Comparison of ENCODE assay signal across 10 mouse cellular contexts in genomic region chr2:153287835-153288234, GRCm38 (mm10). TPM values are rescaled to one million over a fixed set of nuclear protein-coding genes. Genes with fewer than 3 reads are reported as not detected.
DNase-seq lines count a peak whose midpoint lies in the region; ATAC-seq and TF ChIP-seq lines count a peak whose summit lies in the region.
"Had no signal": no experiment of that assay in that cellular context is flagged by ENCODE, and none has a peak within 500 bp of the region (broad histone marks: within the 10 kb centered on the region; RNA-seq: fewer than 3 reads in every experiment).

No protein-coding gene starts in this region.

- peaks cover 20% of the 10 kb centered on the region for H3K4me1 ChIP-seq in embryonic facial prominence, embryonic 13.5 days
- peaks cover 23% of the 10 kb centered on the region for H3K4me1 ChIP-seq in embryonic facial prominence, embryonic 10.5 days
- H3K4me1 ChIP-seq in liver, embryonic 12.5 days, result peaks cover 19% of the 10 kb centered on the region
- peaks cover 0 to 30% of the 10 kb centered on the region in 2 experiments; a peak in 3 of 4 replicates for H3K4me1 ChIP-seq in MEL (ENCODE audit: control insufficient read depth in 1 of 2, insufficient read depth in 2 of 2, low read length in 2 of 2)

- no peak overlapping the region for H3K9ac ChIP-seq in embryonic facial prominence, embryonic 13.5 days
- H3K9ac ChIP-seq in liver, embryonic 12.5 days, result no peak overlapping the region
- no peak overlapping the region for H3K9ac ChIP-seq in MEL (ENCODE audit: control insufficient read depth, low read depth, low read length, poor library complexity, severe bottlenecking)

- 37% methylated on average over 6 of the region's 6 CpGs for WGBS in embryonic facial prominence, embryonic 13.5 days
- WGBS in embryonic facial prominence, embryonic 10.5 days, result 70% methylated on average over 6 of the region's 6 CpGs
- WGBS in liver, embryonic 12.5 days (ENCODE audit: insufficient replicate concordance), result 77% methylated on average over 6 of the region's 6 CpGs

- no peaks in the 10 kb centered on the region for H3K9me3 ChIP-seq in embryonic facial prominence, embryonic 13.5 days
- no peaks in the 10 kb centered on the region for H3K9me3 ChIP-seq in embryonic facial prominence, embryonic 10.5 days
- H3K9me3 ChIP-seq in liver, embryonic 12.5 days (replicated peaks), result no peaks in the 10 kb centered on the region
- H3K9me3 ChIP-seq in MEL (replicated peaks; ENCODE audit: insufficient read depth, low read length), result no peaks in the 10 kb centered on the region

- 0 out of 2 replicates have a peak, but pooled peaks have one; percentile 18 for ATAC-seq in embryonic facial prominence, embryonic 13.5 days (ENCODE audit: insufficient number of reproducible peaks, insufficient read depth, low FRiP score, low TSS enrichment, low read depth)
- ATAC-seq in liver, embryonic 12.5 days, result no peak

- DNase-seq in embryonic facial prominence, embryonic 10.5 days (ENCODE audit: low spot score), result no peak
- DNase-seq in liver, result peak; percentile 39
- peak; percentile 87 for DNase-seq in MEL (ENCODE audit: low read depth, low spot score)
- DNase-seq in brain, embryonic 18.5 days (ENCODE audit: low read depth, low spot score), result peak; percentile 14
- no peak for DNase-seq in urinary bladder, adult 2 months (ENCODE audit: low spot score)
- no peak for DNase-seq in yolk sac, embryonic 10.5 days (ENCODE audit: low spot score)
- DNase-seq: heart, adult 18-20 months had no signal

- H3K4me2 ChIP-seq in embryonic facial prominence, embryonic 13.5 days, result no peak overlapping the region
- no peak overlapping the region for H3K4me2 ChIP-seq in liver, embryonic 12.5 days

- no peak for TF ChIP-seq CTCF in MEL (IDR thresholded peaks at IDR 0.05 in 2 of 3, conservative IDR thresholded peaks at IDR 0.05 in 1 of 3; ENCODE audit: control insufficient read depth in 1 of 3, insufficient read depth in 1 of 3, low read depth in 2 of 3, low read length in 3 of 3, poor library complexity in 1 of 3, severe bottlenecking in 1 of 3)

- no peak overlapping the region for H3K27ac ChIP-seq in embryonic facial prominence, embryonic 13.5 days
- H3K27ac ChIP-seq in embryonic facial prominence, embryonic 10.5 days (replicated peaks), result no peak overlapping the region
- no peak overlapping the region for H3K27ac ChIP-seq in liver, embryonic 12.5 days
- no peak overlapping the region for H3K27ac ChIP-seq in MEL (ENCODE audit: control insufficient read depth, low read depth, low read length)
- H3K27ac ChIP-seq: macrophage had no signal

- peaks cover 3% of the 10 kb centered on the region for H3K79me2 ChIP-seq in MEL (ENCODE audit: control insufficient read depth, insufficient read depth, low read length, poor library complexity)

- no peaks in the 10 kb centered on the region for H3K36me3 ChIP-seq in embryonic facial prominence, embryonic 13.5 days
- H3K36me3 ChIP-seq in embryonic facial prominence, embryonic 10.5 days (replicated peaks), result no peaks in the 10 kb centered on the region
- H3K36me3 ChIP-seq in liver, embryonic 12.5 days, result no peaks in the 10 kb centered on the region
- H3K36me3 ChIP-seq in MEL (ENCODE audit: control insufficient read depth in 1 of 2, insufficient read depth in 2 of 2, low read length in 2 of 2), result peaks cover 0 to 12% of the 10 kb centered on the region in 2 experiments; a peak in 2 of 4 replicates

- TF ChIP-seq POLR2A in MEL (IDR thresholded peaks at IDR 0.05; ENCODE audit: control insufficient read depth in 1 of 2, insufficient read depth in 1 of 2, low read depth in 1 of 2, low read length in 2 of 2, poor library complexity in 1 of 2), result no peak

- TF ChIP-seq RAD21 in MEL (IDR thresholded peaks at IDR 0.05; ENCODE audit: low read depth, low read length), result no peak

- no peak overlapping the region for H3K4me3 ChIP-seq in embryonic facial prominence, embryonic 13.5 days
- H3K4me3 ChIP-seq in embryonic facial prominence, embryonic 10.5 days, result no peak overlapping the region
- H3K4me3 ChIP-seq in liver, embryonic 12.5 days, result no peak overlapping the region
- no peak overlapping the region for H3K4me3 ChIP-seq in MEL (ENCODE audit: control insufficient read depth in 1 of 2, insufficient read depth in 1 of 2, low read depth in 2 of 2, low read length in 2 of 2)

- no peaks in the 10 kb centered on the region for H3K27me3 ChIP-seq in embryonic facial prominence, embryonic 13.5 days
- no peaks in the 10 kb centered on the region for H3K27me3 ChIP-seq in embryonic facial prominence, embryonic 10.5 days (replicated peaks; ENCODE audit: low read depth, poor library complexity, severe bottlenecking)
- H3K27me3 ChIP-seq in liver, embryonic 12.5 days (replicated peaks), result no peaks in the 10 kb centered on the region
- no peaks in the 10 kb centered on the region for H3K27me3 ChIP-seq in MEL (ENCODE audit: control insufficient read depth in 1 of 2, insufficient read depth in 2 of 2, low read length in 2 of 2)

- peak in 1 of 2 experiments; percentile 27; a peak in 1 of 4 replicates for TF ChIP-seq EP300 in MEL (IDR thresholded peaks at IDR 0.05; ENCODE audit: low read depth in 1 of 2, low read length in 2 of 2)

TF ChIP-seq in MEL, 35 proteins besides CTCF, POLR2A, EP300 and RAD21:
- no peak for TF ChIP-seq ELF1 (IDR thresholded peaks at IDR 0.05; ENCODE audit: low read depth, low read length)
- TF ChIP-seq BHLHE40 (IDR thresholded peaks at IDR 0.05; ENCODE audit: borderline replicate concordance, low read depth, low read length), result peak; percentile 11; the same call in 1 of the 2 replicates
- no peak for TF ChIP-seq USF2 (IDR thresholded peaks at IDR 0.05; ENCODE audit: borderline replicate concordance in 1 of 2, insufficient read depth in 1 of 2, low read depth in 1 of 2, low read length in 2 of 2)
- no peak for TF ChIP-seq MAFK (IDR thresholded peaks at IDR 0.05; ENCODE audit: borderline replicate concordance, low read depth, low read length)
- no peak for TF ChIP-seq SMC3 (IDR thresholded peaks at IDR 0.05; ENCODE audit: low read depth, low read length)
- TF ChIP-seq TCF12 (IDR thresholded peaks at IDR 0.05; ENCODE audit: low read depth, low read length), result no peak
- TF ChIP-seq MEF2A (IDR thresholded peaks at IDR 0.05; ENCODE audit: extremely low read depth, insufficient replicate concordance, low read depth, low read length, poor library complexity, severe bottlenecking), result no peak
- TF ChIP-seq JUND (IDR thresholded peaks at IDR 0.05; ENCODE audit: low read depth, low read length), result no peak
- no peak for TF ChIP-seq TBP (IDR thresholded peaks at IDR 0.05; ENCODE audit: low read depth, low read length)
- TF ChIP-seq POLR2AphosphoS5 (IDR thresholded peaks at IDR 0.05; ENCODE audit: borderline replicate concordance, low read depth, low read length), result no peak
- peak; percentile 63 for TF ChIP-seq MAX (IDR thresholded peaks at IDR 0.05; ENCODE audit: low read length)
- TF ChIP-seq TAL1 (IDR thresholded peaks at IDR 0.05; ENCODE audit: low read length), result no peak
- peak; percentile 38; the same call in 1 of the 2 replicates for TF ChIP-seq MXI1 (IDR thresholded peaks at IDR 0.05; ENCODE audit: low read depth, low read length)
- TF ChIP-seq MYC (IDR thresholded peaks at IDR 0.05; ENCODE audit: low read depth, low read length), result peak; percentile 63; the same call in 1 of the 2 replicates
- peak; percentile 80 for TF ChIP-seq USF1 (IDR thresholded peaks at IDR 0.05; ENCODE audit: low read depth, low read length)

RNA-seq across cellular contexts. Expression of gene Kif3b, which starts 3.4 kb away (rescaled TPM):
- 5.9 and 6.3 TPM in 2 replicates for polyA plus RNA-seq in embryonic facial prominence, embryonic 13.5 days (2015; fragmentation: Nextera tagmentation; extraction: Ambion mirVana)
- 6.2 and 6.4 TPM in 2 replicates for polyA plus RNA-seq in embryonic facial prominence, embryonic 10.5 days (2016; fragmentation: Nextera tagmentation; extraction: Ambion mirVana)
- 2.7 and 2.9 TPM in 2 replicates for polyA plus RNA-seq in liver, embryonic 12.5 days (2016; fragmentation: Nextera tagmentation; extraction: Ambion mirVana)
- total RNA-seq in MEL (2012; rRNA removed), result 10.0 and 11.0 TPM in 2 replicates
- 10 to 100 TPM; 17.9 to 34.2 TPM for polyA plus RNA-seq in MEL (2012; ENCODE audit: insufficient read depth in 1 of 2, insufficient read length in 2 of 2, low read depth in 1 of 2, low replicate concordance in 2 of 2, missing spikeins in 1 of 2)
- 14.5 TPM in 2 replicates for polyA plus RNA-seq in urinary bladder, adult 2 months (2012; rRNA removed)

RNA-seq across cellular contexts. Expression of gene Pofut1, which starts 46.5 kb away (rescaled TPM):
- 8.8 and 9.1 TPM in 2 replicates for polyA plus RNA-seq in embryonic facial prominence, embryonic 13.5 days (2015; fragmentation: Nextera tagmentation; extraction: Ambion mirVana)
- polyA plus RNA-seq in embryonic facial prominence, embryonic 10.5 days (2016; fragmentation: Nextera tagmentation; extraction: Ambion mirVana), result 4.7 and 5.6 TPM in 2 replicates
- 3.6 and 4.3 TPM in 2 replicates for polyA plus RNA-seq in liver, embryonic 12.5 days (2016; fragmentation: Nextera tagmentation; extraction: Ambion mirVana)
- 20.2 and 20.5 TPM in 2 replicates for total RNA-seq in MEL (2012; rRNA removed)
- 10 to 100 TPM in 1 of 2 experiments, not detected in 1; 28.7 TPM for polyA plus RNA-seq in MEL (2012; ENCODE audit: insufficient read depth in 1 of 2, insufficient read length in 2 of 2, low read depth in 1 of 2, low replicate concordance in 2 of 2, missing spikeins in 1 of 2)
- polyA plus RNA-seq in urinary bladder, adult 2 months (2012; rRNA removed), result 29.7 and 29.8 TPM in 2 replicates

RNA-seq across cellular contexts. Expression of gene Plagl2, which starts 46.6 kb away (rescaled TPM):
- 14.8 and 15.5 TPM in 2 replicates for polyA plus RNA-seq in embryonic facial prominence, embryonic 13.5 days (2015; fragmentation: Nextera tagmentation; extraction: Ambion mirVana)
- 25.6 and 28.1 TPM in 2 replicates for polyA plus RNA-seq in embryonic facial prominence, embryonic 10.5 days (2016; fragmentation: Nextera tagmentation; extraction: Ambion mirVana)
- polyA plus RNA-seq in liver, embryonic 12.5 days (2016; fragmentation: Nextera tagmentation; extraction: Ambion mirVana), result 24.4 and 26.8 TPM in 2 replicates
- total RNA-seq in MEL (2012; rRNA removed), result 5.9 and 6.0 TPM in 2 replicates
- 10 to 100 TPM in 1 of 2 experiments, not detected in 1; 34.4 TPM for polyA plus RNA-seq in MEL (2012; ENCODE audit: insufficient read depth in 1 of 2, insufficient read length in 2 of 2, low read depth in 1 of 2, low replicate concordance in 2 of 2, missing spikeins in 1 of 2)
- polyA plus RNA-seq in urinary bladder, adult 2 months (2012; rRNA removed), result 5.2 and 8.8 TPM in 2 replicates

RNA-seq across cellular contexts. Expression of gene Asxl1, which starts 57.8 kb away (rescaled TPM):
- polyA plus RNA-seq in embryonic facial prominence, embryonic 13.5 days (2015; fragmentation: Nextera tagmentation; extraction: Ambion mirVana), result 14.5 and 15.0 TPM in 2 replicates
- 14.2 and 14.4 TPM in 2 replicates for polyA plus RNA-seq in embryonic facial prominence, embryonic 10.5 days (2016; fragmentation: Nextera tagmentation; extraction: Ambion mirVana)
- polyA plus RNA-seq in liver, embryonic 12.5 days (2016; fragmentation: Nextera tagmentation; extraction: Ambion mirVana), result 12.2 and 12.5 TPM in 2 replicates
- 15.2 and 20.6 TPM in 2 replicates for total RNA-seq in MEL (2012; rRNA removed)
- 10 to 100 TPM in 1 of 2 experiments, not detected in 1; 35.5 TPM for polyA plus RNA-seq in MEL (2012; ENCODE audit: insufficient read depth in 1 of 2, insufficient read length in 2 of 2, low read depth in 1 of 2, low replicate concordance in 2 of 2, missing spikeins in 1 of 2)
- 14.5 and 19.3 TPM in 2 replicates for polyA plus RNA-seq in urinary bladder, adult 2 months (2012; rRNA removed)

Comparison
In these comparisons a context has a peak if more than half of its experiments do, and no peak if none do; other contexts are left out.
1. DNase-seq: peak in liver (single experiment), MEL (single experiment) and brain, embryonic 18.5 days (single experiment); none in embryonic facial prominence, embryonic 10.5 days (single experiment), urinary bladder, adult 2 months (single experiment) and yolk sac, embryonic 10.5 days (single experiment).